Mouse (Mus musculus): ENCODE results near the gene Fastk. TPM values are rescaled to one million over a fixed set of nuclear protein-coding genes. Genes with fewer than 3 reads are reported as not detected.
A peak's percentile ranks its signal among the peaks of the same experiment; 100 is the strongest.

The Fastk gene
- polyA plus RNA-seq, 1 experiment from 2014 or later: 96.1 TPM

- Histone ChIP-seq H3K9ac (peak overlapping the region; percentile 72), H3K36me3 (peaks cover 35% of the 10 kb centered on the region), H3K4me2 (peak overlapping the region; percentile 70), H3K9me3 (no peaks in the 10 kb centered on the region), H3K4me3 (peak overlapping the region; percentile 40), H3K4me1 (replicated peaks) (peaks cover 49% of the 10 kb centered on the region), H3K27me3 (peaks cover 43% of the 10 kb centered on the region), H3K27ac (no peak overlapping the region)
- WGBS: 3% methylated on average over 60 of the region's 67 CpGs
- no peak; the same call in 1 of the 2 replicates for ATAC-seq (ENCODE audit: low FRiP score)
Measured at GRCm38 (mm10) chr5:24474723-24475261, 29.7 kb upstream of the Fastk start.

GRCm38 (mm10) chr5:24474025-24474722 is 29.1 kb upstream of the Fastk start:
- Histone ChIP-seq H3K4me2 (peak overlapping the region; percentile 70), H3K4me3 (peak overlapping the region; percentile 40), H3K36me3 (peaks cover 30% of the 10 kb centered on the region), H3K9me3 (no peaks in the 10 kb centered on the region), H3K27me3 (peaks cover 41% of the 10 kb centered on the region), H3K4me1 (replicated peaks) (peaks cover 47% of the 10 kb centered on the region), H3K9ac (peak overlapping the region; percentile 72), H3K27ac (no peak overlapping the region)
- ATAC-seq (ENCODE audit: low FRiP score): peak; percentile 11; the same call in 1 of the 2 replicates
- WGBS: 2% methylated on average over 75 of the region's 77 CpGs

DNA sequence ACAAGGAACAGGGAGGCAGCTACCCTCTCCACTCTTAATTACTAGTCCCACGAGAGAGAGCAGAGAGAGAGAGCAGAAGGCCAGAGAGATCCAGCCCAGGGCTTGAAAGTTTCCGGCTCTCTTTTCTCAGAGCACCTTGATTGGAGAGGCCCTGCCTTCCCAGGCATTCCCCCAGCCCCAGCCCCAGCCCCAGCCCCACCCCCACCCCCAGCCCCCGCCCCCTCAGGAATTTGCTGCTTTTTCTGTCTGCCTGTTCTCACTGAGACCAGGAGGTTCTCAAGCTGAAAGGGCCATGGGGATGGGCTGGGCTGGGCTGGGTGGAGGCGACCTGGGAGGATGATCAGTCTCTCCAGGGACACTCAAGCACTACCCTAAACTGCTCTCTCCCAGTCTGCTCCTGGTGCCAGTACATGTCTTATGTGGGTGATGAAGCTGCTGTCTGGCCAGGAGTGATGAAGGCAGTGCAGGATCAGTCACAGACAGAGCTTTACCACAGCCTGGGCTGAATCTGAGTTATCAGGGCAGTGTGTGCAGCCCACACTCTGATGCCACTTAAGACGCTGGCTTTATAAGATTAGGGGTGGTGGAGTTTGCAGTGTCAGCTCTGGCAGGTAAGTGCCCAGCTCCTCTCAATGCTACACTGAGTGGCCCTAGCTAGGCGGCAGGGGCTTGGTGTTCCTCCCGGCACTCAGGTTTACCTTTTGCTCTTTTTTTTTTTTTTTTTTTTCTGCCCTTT is 28.0 kb upstream of the Fastk start:
- ATAC-seq (ENCODE audit: low FRiP score): no peak
- Histone ChIP-seq H3K9ac (no peak overlapping the region), H3K4me1 (replicated peaks) (peaks cover 47% of the 10 kb centered on the region), H3K27ac (no peak overlapping the region), H3K9me3 (no peaks in the 10 kb centered on the region), H3K4me2 (no peak overlapping the region), H3K36me3 (peaks cover 19% of the 10 kb centered on the region), H3K27me3 (peaks cover 41% of the 10 kb centered on the region), H3K4me3 (no peak overlapping the region)
- WGBS: 33% methylated on average over 6 of the region's 7 CpGs

- no peak overlapping the region for H3K9ac ChIP-seq
- H3K4me1 ChIP-seq (replicated peaks): peaks cover 59% of the 10 kb centered on the region
- 13% methylated on average over 5 of the region's 5 CpGs for WGBS
- H3K9me3 ChIP-seq: no peaks in the 10 kb centered on the region
- peak; percentile 57 for ATAC-seq (ENCODE audit: low FRiP score)
- 0 out of 2 replicates have a peak, but pooled peaks cover 2% of the 10 kb centered on the region for H3K36me3 ChIP-seq
- no peak overlapping the region for H3K4me3 ChIP-seq
- H3K27ac ChIP-seq: no peak overlapping the region
- H3K4me2 ChIP-seq: no peak overlapping the region
- H3K27me3 ChIP-seq: peaks cover 36% of the 10 kb centered on the region
Measured at GRCm38 (mm10) chr5:24470600-24470999, 25.5 kb upstream of the Fastk start.

DNA sequence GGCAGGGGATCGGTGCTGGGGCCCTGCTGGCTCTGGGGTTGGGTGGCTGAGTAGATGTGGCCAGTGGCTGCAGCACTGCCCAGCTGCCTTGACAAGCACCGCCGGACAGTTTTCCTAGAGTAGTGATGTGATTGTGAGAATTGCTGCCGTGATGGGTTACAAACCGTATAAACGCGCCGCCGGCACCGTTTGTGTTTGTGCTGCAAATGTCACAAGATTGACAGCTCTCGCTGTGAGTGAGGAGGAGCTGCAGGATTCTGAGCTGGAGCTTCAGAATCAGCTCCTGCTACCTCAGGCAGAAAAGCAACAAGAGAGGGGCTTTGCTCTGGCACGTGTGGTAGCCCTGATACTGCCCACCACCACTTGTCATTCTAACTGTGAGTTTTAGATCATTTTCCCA is 21.7 kb upstream of the Fastk start:
- no peak overlapping the region for H3K27ac ChIP-seq
- H3K4me1 ChIP-seq (replicated peaks): peaks cover 37% of the 10 kb centered on the region
- no peak overlapping the region for H3K4me3 ChIP-seq
- H3K9ac ChIP-seq: 0 out of 2 replicates have a peak overlapping the region, but pooled peaks have one; percentile 49
- no peak for ATAC-seq (ENCODE audit: low FRiP score)
- H3K4me2 ChIP-seq: no peak overlapping the region
- no peaks in the 10 kb centered on the region for H3K27me3 ChIP-seq
- H3K9me3 ChIP-seq: no peaks in the 10 kb centered on the region
- H3K36me3 ChIP-seq: no peaks in the 10 kb centered on the region
- WGBS: 29% methylated on average over 12 of the region's 12 CpGs

DNA sequence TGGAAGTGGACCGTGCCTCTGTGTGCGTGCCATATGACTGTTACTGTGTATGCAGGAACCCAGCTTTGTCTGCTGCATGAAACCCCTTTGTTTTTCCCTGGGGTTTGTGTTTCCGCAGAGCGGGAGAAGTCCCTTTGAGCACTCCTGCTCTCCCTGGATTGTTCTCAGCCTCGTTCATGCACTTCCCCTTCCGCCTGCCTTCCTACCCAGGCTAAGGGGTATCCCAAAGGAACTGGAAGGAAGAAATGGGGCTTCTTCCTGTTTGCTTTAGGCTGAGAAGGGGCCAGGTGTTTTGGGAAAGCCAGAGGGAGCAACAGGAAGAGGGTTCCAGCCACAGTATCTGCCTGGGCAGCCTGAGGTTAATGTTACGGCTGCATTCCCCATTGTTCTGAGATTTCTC is 10.5 kb upstream of the Fastk start:
- peaks cover 17% of the 10 kb centered on the region for H3K36me3 ChIP-seq
- no peaks in the 10 kb centered on the region for H3K9me3 ChIP-seq
- peaks cover 46% of the 10 kb centered on the region for H3K4me1 ChIP-seq (replicated peaks)
- H3K4me2 ChIP-seq: peak overlapping the region; percentile 100
- H3K9ac ChIP-seq: peak overlapping the region; percentile 97
- 45% methylated on average over 7 of the region's 7 CpGs for WGBS
- H3K4me3 ChIP-seq: peak overlapping the region; percentile 90
- peak overlapping the region; percentile 62; the same call in 1 of the 2 replicates for H3K27ac ChIP-seq
- no peak for ATAC-seq (ENCODE audit: low FRiP score)
- H3K27me3 ChIP-seq: no peaks in the 10 kb centered on the region

- Histone ChIP-seq H3K4me1 (replicated peaks) (peaks cover 45% of the 10 kb centered on the region), H3K36me3 (peaks cover 17% of the 10 kb centered on the region), H3K27me3 (no peaks in the 10 kb centered on the region; the same call in 1 of the 2 replicates), H3K4me3 (peak overlapping the region; percentile 90), H3K4me2 (peak overlapping the region; percentile 100), H3K9ac (peak overlapping the region; percentile 97), H3K9me3 (no peaks in the 10 kb centered on the region), H3K27ac (peak overlapping the region; percentile 62)
- 68% methylated on average over 3 of the region's 3 CpGs for WGBS
- ATAC-seq (ENCODE audit: low FRiP score): no peak
Measured at GRCm38 (mm10) chr5:24455076-24455475, 10.0 kb upstream of the Fastk start.

- peak overlapping the region; percentile 97 for H3K9ac ChIP-seq
- no peaks in the 10 kb centered on the region for H3K9me3 ChIP-seq
- H3K4me1 ChIP-seq (replicated peaks): peaks cover 45% of the 10 kb centered on the region
- H3K27me3 ChIP-seq: no peaks in the 10 kb centered on the region; the same call in 1 of the 2 replicates
- peak overlapping the region; percentile 100 for H3K4me2 ChIP-seq
- peak overlapping the region; percentile 95 for H3K27ac ChIP-seq
- WGBS: 7% methylated on average over 2 of the region's 2 CpGs
- peaks cover 17% of the 10 kb centered on the region for H3K36me3 ChIP-seq
- peak overlapping the region; percentile 90 for H3K4me3 ChIP-seq
- no peak for ATAC-seq (ENCODE audit: low FRiP score)
Measured at GRCm38 (mm10) chr5:24453985-24454303, 8.9 kb upstream of the Fastk start.

- Histone ChIP-seq H3K4me1 (replicated peaks) (peaks cover 45% of the 10 kb centered on the region), H3K36me3 (peaks cover 15% of the 10 kb centered on the region), H3K27me3 (no peaks in the 10 kb centered on the region; the same call in 1 of the 2 replicates), H3K4me2 (peak overlapping the region; percentile 100), H3K4me3 (peak overlapping the region; percentile 90), H3K27ac (peak overlapping the region; percentile 95), H3K9ac (peak overlapping the region; percentile 97), H3K9me3 (no peaks in the 10 kb centered on the region)
- 0 out of 2 replicates have a peak, but pooled peaks have one; percentile 2 for ATAC-seq (ENCODE audit: low FRiP score)
- 0% methylated on average over 5 of the region's 5 CpGs for WGBS
Measured at GRCm38 (mm10) chr5:24453283-24453984, 8.3 kb upstream of the Fastk start.

- Histone ChIP-seq H3K27me3 (no peaks in the 10 kb centered on the region; the same call in 1 of the 2 replicates), H3K27ac (peak overlapping the region; percentile 95), H3K9me3 (no peaks in the 10 kb centered on the region), H3K4me3 (peak overlapping the region; percentile 90), H3K36me3 (peaks cover 9% of the 10 kb centered on the region), H3K4me2 (peak overlapping the region; percentile 100), H3K4me1 (replicated peaks) (peaks cover 50% of the 10 kb centered on the region), H3K9ac (peak overlapping the region; percentile 97)
- 0% methylated on average over 29 of the region's 29 CpGs for WGBS
- ATAC-seq (ENCODE audit: low FRiP score): peak; percentile 4; the same call in 1 of the 2 replicates
Measured at GRCm38 (mm10) chr5:24452691-24453233, 7.7 kb upstream of the Fastk start.

DNA sequence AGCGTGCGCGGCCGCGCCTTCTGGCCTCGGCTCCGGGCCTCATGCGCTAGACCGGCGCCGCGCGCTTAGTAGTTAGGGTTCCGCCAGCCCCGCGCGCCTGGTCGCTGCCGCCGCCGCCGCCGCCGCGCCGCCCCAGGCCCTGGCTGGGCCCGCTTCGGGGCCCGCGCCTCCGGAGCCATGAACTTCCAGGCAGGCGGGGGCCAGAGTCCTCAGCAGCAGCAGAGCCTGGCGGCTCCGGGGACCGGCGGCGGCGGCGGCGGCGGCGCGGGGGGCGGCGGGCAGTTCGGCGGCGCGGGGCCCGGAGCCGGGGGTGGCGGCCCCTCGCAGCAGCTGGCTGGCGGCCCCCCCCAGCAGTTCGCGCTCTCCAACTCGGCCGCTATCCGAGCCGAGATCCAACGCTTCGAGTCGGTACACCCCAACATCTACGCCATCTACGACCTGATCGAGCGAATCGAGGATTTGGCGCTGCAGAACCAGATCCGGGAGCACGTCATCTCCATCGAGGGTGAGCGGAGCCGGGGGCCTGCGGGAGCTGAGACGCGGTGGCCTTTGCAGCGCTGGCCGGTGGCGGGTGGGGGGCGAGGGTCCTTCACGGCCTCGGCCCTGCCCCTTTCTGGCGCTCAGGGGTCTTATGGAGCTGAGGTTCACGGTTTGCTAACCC is 7.1 kb upstream of the Fastk start, which contains the start of gene Agap3:
Gene Agap3 (plus strand): TSS at position 148 of the 661 bp plus-strand sequence.
- WGBS: under 1% methylated on average over 55 of the region's 85 CpGs
- H3K27ac ChIP-seq: peak within 1 kb of the TSS; percentile 95
- H3K4me1 ChIP-seq (replicated peaks): peaks cover 54% of the 10 kb centered on the region
- peak within 1 kb of the TSS; percentile 90 for H3K4me3 ChIP-seq
- no peaks in the 10 kb centered on the region for H3K9me3 ChIP-seq
- H3K4me2 ChIP-seq: peak within 1 kb of the TSS; percentile 100
- H3K9ac ChIP-seq: peak within 1 kb of the TSS; percentile 97
- no peaks in the 10 kb centered on the region; the same call in 1 of the 2 replicates for H3K27me3 ChIP-seq
- peaks cover 4% of the 10 kb centered on the region; the same call in 1 of the 2 replicates for H3K36me3 ChIP-seq
- peak; percentile 52 for ATAC-seq (ENCODE audit: low FRiP score)
